Mouse (Mus musculus): Measurements from ENCODE around the gene Cfap126. TPM values are rescaled to one million over a fixed set of nuclear protein-coding genes. Genes with fewer than 3 reads are reported as not detected.
A peak's percentile ranks its signal among the peaks of the same experiment; 100 is the strongest.

Gene Cfap126
- polyA plus RNA-seq, 1 experiment: 5.6 TPM

DNA sequence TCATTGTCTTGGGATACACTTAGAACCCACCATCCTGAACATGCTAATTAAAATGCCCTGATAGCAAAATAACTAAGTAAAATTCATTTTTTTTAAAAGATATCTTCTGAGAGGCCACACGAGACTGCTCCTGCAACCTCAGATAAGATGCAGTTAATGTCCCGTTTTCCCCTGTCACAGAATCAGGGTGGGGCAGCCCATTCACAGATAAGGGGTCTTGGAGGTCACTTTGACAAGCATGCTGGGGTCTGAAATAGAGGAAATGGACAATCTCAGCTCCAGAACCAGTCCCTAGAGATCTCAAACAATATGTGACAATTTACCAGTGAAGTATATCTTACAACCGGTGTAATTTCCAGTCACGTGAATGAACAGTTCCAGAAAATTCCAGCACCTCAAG lies 2.6 kb downstream of the Cfap126 start:
- no peaks in the 10 kb centered on the region for H3K27me3 ChIP-seq (ENCODE audit: control insufficient read depth, insufficient read depth, low read length)
- no peak overlapping the region for H3K27ac ChIP-seq (ENCODE audit: insufficient read depth, low read length)
- TF ChIP-seq CTCF (IDR thresholded peaks at IDR 0.05; ENCODE audit: borderline replicate concordance, insufficient read depth, low read depth, low read length): no peak
- no peak for TF ChIP-seq POLR2A (IDR thresholded peaks at IDR 0.05; ENCODE audit: borderline replicate concordance, insufficient read depth, low read length)
- DNase-seq: no peak
- H3K4me1 ChIP-seq (ENCODE audit: control insufficient read depth, insufficient read depth, low read length): no peaks in the 10 kb centered on the region
- 88% methylated on average over 4 of the region's 4 CpGs for WGBS
- H3K4me3 ChIP-seq (replicated peaks; ENCODE audit: insufficient read depth, low read depth, low read length): no peak overlapping the region

DNA sequence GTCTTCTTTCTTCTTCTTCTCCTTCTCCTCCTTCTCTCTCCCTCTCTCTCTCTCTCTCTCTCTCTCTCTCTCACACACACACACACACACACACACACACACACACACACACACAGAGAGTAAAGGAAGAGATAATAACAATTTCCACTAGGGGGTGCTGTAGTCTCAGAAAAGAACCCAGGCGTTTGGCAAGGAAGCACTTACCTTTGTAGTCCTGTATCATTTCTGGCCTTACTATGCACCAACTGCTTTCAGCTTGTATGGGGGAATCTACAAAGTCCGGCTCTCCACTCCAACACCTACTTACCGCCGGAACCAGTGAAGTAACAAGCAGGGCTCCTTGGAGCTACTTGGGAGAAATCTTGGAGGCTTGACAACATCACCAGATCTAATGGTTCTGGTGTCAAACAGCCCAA lies 4.6 kb downstream of the Cfap126 start:
- H3K27me3 ChIP-seq (ENCODE audit: control insufficient read depth, insufficient read depth, low read length): no peaks in the 10 kb centered on the region
- TF ChIP-seq CTCF (IDR thresholded peaks at IDR 0.05; ENCODE audit: borderline replicate concordance, insufficient read depth, low read depth, low read length) (peak; percentile 40; the same call in 1 of the 2 replicates), POLR2A (IDR thresholded peaks at IDR 0.05; ENCODE audit: borderline replicate concordance, insufficient read depth, low read length) (no peak)
- H3K27ac ChIP-seq (ENCODE audit: insufficient read depth, low read length): no peak overlapping the region
- no peak overlapping the region for H3K4me3 ChIP-seq (replicated peaks; ENCODE audit: insufficient read depth, low read depth, low read length)
- DNase-seq: peak; percentile 65 to 76
- 6% methylated on average over 4 of the region's 4 CpGs for WGBS
- H3K4me1 ChIP-seq (ENCODE audit: control insufficient read depth, insufficient read depth, low read length): no peaks in the 10 kb centered on the region

DNA sequence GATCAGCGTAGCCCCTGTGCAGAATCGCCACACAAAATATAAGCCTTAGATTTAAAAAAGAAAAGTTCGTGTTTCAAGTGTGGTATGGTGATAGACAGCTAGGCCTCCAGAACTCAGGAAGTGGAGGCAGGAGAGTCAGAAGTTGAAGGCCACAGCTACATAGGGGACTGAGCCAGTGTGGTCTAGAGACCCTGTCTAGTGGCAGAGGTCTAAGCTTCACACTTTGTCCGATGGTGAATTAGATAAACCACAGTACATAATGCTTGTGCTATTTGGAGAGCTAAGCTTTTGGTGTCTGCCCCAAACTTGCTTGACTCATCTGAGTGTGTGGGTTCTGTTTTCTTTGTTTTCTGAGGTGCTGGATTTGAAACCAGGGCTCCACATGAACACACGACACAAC lies 5.3 kb downstream of the Cfap126 start:
- WGBS: 88% methylated on average over 5 of the region's 5 CpGs
- no peak overlapping the region for H3K4me3 ChIP-seq (replicated peaks; ENCODE audit: insufficient read depth, low read depth, low read length)
- TF ChIP-seq POLR2A (IDR thresholded peaks at IDR 0.05; ENCODE audit: borderline replicate concordance, insufficient read depth, low read length): no peak

DNA sequence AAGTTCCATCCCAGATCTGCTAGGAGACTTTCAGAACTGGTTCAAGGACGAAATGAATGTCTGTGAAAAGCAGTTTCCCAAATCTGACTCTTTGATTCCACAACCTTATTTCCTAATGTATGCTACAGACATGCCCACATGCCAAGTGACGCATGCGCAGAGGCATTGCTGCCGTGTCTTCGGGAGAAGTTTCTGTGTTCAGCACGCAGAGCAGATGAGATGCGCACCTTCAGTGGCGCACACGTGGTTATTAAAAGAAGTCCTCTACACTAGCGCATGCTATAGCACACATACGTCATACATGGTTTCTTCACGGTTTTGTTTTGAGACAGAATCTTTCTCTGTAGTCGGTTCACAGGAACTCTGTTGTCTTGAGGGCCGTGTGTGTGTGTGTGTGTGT lies 5.7 kb downstream of the Cfap126 start:
- H3K27me3 ChIP-seq (ENCODE audit: control insufficient read depth, insufficient read depth, low read length): no peaks in the 10 kb centered on the region
- no peak for DNase-seq
- WGBS: 85% methylated on average over 14 of the region's 14 CpGs
- H3K4me3 ChIP-seq (replicated peaks; ENCODE audit: insufficient read depth, low read depth, low read length): no peak overlapping the region
- no peak for TF ChIP-seq POLR2A (IDR thresholded peaks at IDR 0.05; ENCODE audit: borderline replicate concordance, insufficient read depth, low read length)
- no peak for TF ChIP-seq CTCF (IDR thresholded peaks at IDR 0.05; ENCODE audit: borderline replicate concordance, insufficient read depth, low read depth, low read length)
- H3K4me1 ChIP-seq (ENCODE audit: control insufficient read depth, insufficient read depth, low read length): no peaks in the 10 kb centered on the region
- no peak overlapping the region for H3K27ac ChIP-seq (ENCODE audit: insufficient read depth, low read length)

More for the DNA sequence above, 5.3 kb downstream of the Cfap126 start:
- Histone ChIP-seq H3K27ac (ENCODE audit: insufficient read depth, low read length) (no peak overlapping the region), H3K27me3 (ENCODE audit: control insufficient read depth, insufficient read depth, low read length) (no peaks in the 10 kb centered on the region), H3K4me1 (ENCODE audit: control insufficient read depth, insufficient read depth, low read length) (no peaks in the 10 kb centered on the region)
- no peak for DNase-seq

DNA sequence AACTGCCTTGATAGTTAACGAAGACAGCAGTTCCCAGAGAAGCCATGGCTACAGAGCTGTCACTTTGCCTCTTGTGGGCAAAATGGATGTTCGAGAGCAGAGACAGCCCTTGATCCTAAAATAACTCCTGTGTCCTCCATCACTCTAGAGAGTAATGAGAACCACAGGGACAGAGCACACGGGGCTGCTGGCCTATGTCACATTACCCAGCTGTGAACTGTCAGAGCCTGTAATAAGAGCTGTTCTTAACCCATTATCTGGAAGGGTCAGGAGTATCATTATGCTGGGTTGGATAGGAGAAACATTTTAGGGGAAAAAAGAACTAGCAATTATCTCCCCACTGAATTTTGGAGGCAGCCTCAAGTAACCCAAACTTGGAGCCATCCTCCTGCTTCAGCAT lies 7.2 kb downstream of the Cfap126 start:
- Histone ChIP-seq H3K4me3 (replicated peaks; ENCODE audit: insufficient read depth, low read depth, low read length) (no peak overlapping the region), H3K27me3 (ENCODE audit: control insufficient read depth, insufficient read depth, low read length) (no peaks in the 10 kb centered on the region), H3K4me1 (ENCODE audit: control insufficient read depth, insufficient read depth, low read length) (no peaks in the 10 kb centered on the region), H3K27ac (ENCODE audit: insufficient read depth, low read length) (no peak overlapping the region)
- no peak for TF ChIP-seq CTCF (IDR thresholded peaks at IDR 0.05; ENCODE audit: borderline replicate concordance, insufficient read depth, low read depth, low read length)
- no peak for TF ChIP-seq POLR2A (IDR thresholded peaks at IDR 0.05; ENCODE audit: borderline replicate concordance, insufficient read depth, low read length)
- no peak for DNase-seq
- 68% methylated on average over 3 of the region's 3 CpGs for WGBS

DNA sequence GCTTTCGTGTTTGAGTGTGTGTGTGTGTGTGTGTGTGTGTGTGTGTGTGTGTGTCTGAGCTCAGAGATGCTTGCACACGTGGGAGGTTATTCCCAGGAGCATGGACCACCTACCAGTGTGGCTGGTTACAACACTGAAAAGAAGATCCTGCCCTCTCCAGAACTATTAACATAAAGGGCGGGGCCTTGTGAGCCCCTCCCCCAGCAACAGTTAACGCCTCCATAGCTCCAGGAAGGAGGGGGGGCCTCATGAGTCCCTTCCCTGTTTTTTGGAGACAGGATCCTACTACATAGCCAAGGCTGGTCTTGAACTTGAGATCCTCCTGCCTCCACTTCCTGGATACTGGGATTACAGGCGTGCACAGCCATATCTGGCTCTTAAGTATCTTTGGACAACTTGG lies 8.1 kb downstream of the Cfap126 start:
- TF ChIP-seq POLR2A (IDR thresholded peaks at IDR 0.05; ENCODE audit: borderline replicate concordance, insufficient read depth, low read length): no peak
- no peak for TF ChIP-seq CTCF (IDR thresholded peaks at IDR 0.05; ENCODE audit: borderline replicate concordance, insufficient read depth, low read depth, low read length)
- no peaks in the 10 kb centered on the region for H3K4me1 ChIP-seq (ENCODE audit: control insufficient read depth, insufficient read depth, low read length)
- 35% methylated on average over 5 of the region's 5 CpGs for WGBS
- no peaks in the 10 kb centered on the region for H3K27me3 ChIP-seq (ENCODE audit: control insufficient read depth, insufficient read depth, low read length)
- DNase-seq: no peak
- no peak overlapping the region for H3K27ac ChIP-seq (ENCODE audit: insufficient read depth, low read length)
- H3K4me3 ChIP-seq (replicated peaks; ENCODE audit: insufficient read depth, low read depth, low read length): no peak overlapping the region

DNA sequence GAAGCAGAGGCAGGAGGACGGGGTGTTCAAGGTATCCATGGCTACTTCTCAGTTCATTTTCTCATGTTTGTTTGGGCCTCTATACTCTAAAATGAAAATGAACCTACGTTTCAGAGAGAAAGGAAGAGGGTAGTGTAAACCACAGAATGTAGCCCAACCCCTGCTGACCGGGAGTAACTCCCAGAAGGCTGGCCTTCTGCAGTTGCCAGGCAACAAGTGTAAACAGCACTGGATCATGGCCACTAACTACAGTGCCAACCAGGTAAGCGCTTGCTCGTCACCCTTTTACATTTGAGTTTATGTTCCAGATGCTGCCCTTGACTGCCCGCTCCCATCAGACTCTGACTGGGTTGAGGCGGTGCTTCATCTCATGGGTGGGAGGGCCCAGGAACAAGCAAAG lies 9.2 kb downstream of the Cfap126 start:
- Histone ChIP-seq H3K4me1 (ENCODE audit: control insufficient read depth, insufficient read depth, low read length) (no peaks in the 10 kb centered on the region), H3K27me3 (ENCODE audit: control insufficient read depth, insufficient read depth, low read length) (no peaks in the 10 kb centered on the region), H3K4me3 (replicated peaks; ENCODE audit: insufficient read depth, low read depth, low read length) (no peak overlapping the region), H3K27ac (ENCODE audit: insufficient read depth, low read length) (no peak overlapping the region)
- DNase-seq: no peak
- TF ChIP-seq CTCF (IDR thresholded peaks at IDR 0.05; ENCODE audit: borderline replicate concordance, insufficient read depth, low read depth, low read length): no peak
- no peak for TF ChIP-seq POLR2A (IDR thresholded peaks at IDR 0.05; ENCODE audit: borderline replicate concordance, insufficient read depth, low read length)
- WGBS: 27% methylated on average over 7 of the region's 7 CpGs

DNA sequence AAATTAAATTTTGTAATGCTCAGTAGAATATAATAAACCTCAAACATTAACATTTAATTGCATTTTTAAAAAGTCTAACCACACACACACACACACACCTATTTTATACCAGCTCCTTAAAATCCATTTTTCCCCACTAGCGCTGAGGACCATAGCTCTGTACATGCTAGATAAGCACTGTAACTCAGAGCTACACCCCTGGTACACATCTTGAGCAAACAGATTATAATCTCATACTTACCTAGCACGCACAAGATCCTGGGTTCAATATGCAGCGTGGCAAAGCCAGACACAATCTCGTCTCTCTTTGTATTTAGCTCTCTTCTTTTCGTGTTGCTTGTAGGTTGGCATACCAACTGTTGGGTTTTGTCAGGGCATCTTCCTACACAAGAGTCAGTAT lies 10.7 kb downstream of the Cfap126 start:
- H3K27me3 ChIP-seq (ENCODE audit: control insufficient read depth, insufficient read depth, low read length): no peaks in the 10 kb centered on the region
- 87% methylated on average over 5 of the region's 5 CpGs for WGBS
- no peaks in the 10 kb centered on the region for H3K4me1 ChIP-seq (ENCODE audit: control insufficient read depth, insufficient read depth, low read length)

More for the DNA sequence above, 10.7 kb downstream of the Cfap126 start:
- no peak for TF ChIP-seq POLR2A (IDR thresholded peaks at IDR 0.05; ENCODE audit: borderline replicate concordance, insufficient read depth, low read length)
- Histone ChIP-seq H3K27ac (ENCODE audit: insufficient read depth, low read length) (no peak overlapping the region), H3K4me3 (replicated peaks; ENCODE audit: insufficient read depth, low read depth, low read length) (no peak overlapping the region)
- DNase-seq: no peak
